Mouse (Mus musculus): ENCODE data around the gene Mamdc4. TPM values are rescaled to one million over a fixed set of nuclear protein-coding genes. Genes with fewer than 3 reads are reported as not detected.
A peak's percentile ranks its signal among the peaks of the same experiment; 100 is the strongest.

The Mamdc4 gene
- total and polyA plus RNA-seq, 3 experiments = 17.6 to 21.6 TPM; not detected in 1

- Histone ChIP-seq H3K79me2 (ENCODE audit: control insufficient read depth, insufficient read depth, low read length, poor library complexity) (peaks cover 30% of the 10 kb centered on the region), H3K36me3 (ENCODE audit: control insufficient read depth in 1 of 2, insufficient read depth in 2 of 2, low read length in 2 of 2) (peaks cover 0 to 7% of the 10 kb centered on the region in 2 experiments; a peak in 2 of 4 replicates), H3K9ac (ENCODE audit: control insufficient read depth, low read depth, low read length, poor library complexity, severe bottlenecking) (peak within 1 kb of the TSS; percentile 93), H3K27ac (ENCODE audit: control insufficient read depth, low read depth, low read length) (peak within 1 kb of the TSS; percentile 59), H3K9me3 (replicated peaks; ENCODE audit: insufficient read depth, low read length) (no peaks in the 10 kb centered on the region), H3K4me3 (ENCODE audit: control insufficient read depth in 1 of 2, insufficient read depth in 1 of 2, low read depth in 2 of 2, low read length in 2 of 2) (peak within 1 kb of the TSS; percentile 82 to 93), H3K4me1 (ENCODE audit: control insufficient read depth in 1 of 2, insufficient read depth in 2 of 2, low read length in 2 of 2) (peaks cover 2 to 7% of the 10 kb centered on the region in 2 experiments; a peak in 3 of 4 replicates), H3K27me3 (ENCODE audit: control insufficient read depth in 1 of 2, insufficient read depth in 2 of 2, low read length in 2 of 2) (no peaks in the 10 kb centered on the region)
- peak; percentile 99 for DNase-seq (ENCODE audit: low read depth, low spot score)
- TF ChIP-seq NRF1 (IDR thresholded peaks at IDR 0.05; ENCODE audit: insufficient read depth, low read depth, low read length, poor library complexity, severe bottlenecking) (peak; percentile 54; the same call in 1 of the 2 replicates), USF2 (IDR thresholded peaks at IDR 0.05; ENCODE audit: borderline replicate concordance in 1 of 2, insufficient read depth in 1 of 2, low read depth in 1 of 2, low read length in 2 of 2) (no peak), MYC (IDR thresholded peaks at IDR 0.05; ENCODE audit: low read depth, low read length) (peak; percentile 50; the same call in 1 of the 2 replicates), MYB (IDR thresholded peaks at IDR 0.05; ENCODE audit: low read depth, low read length) (no peak), SIN3A (IDR thresholded peaks at IDR 0.05; ENCODE audit: low read length) (peak; percentile 81), GATA1 (IDR thresholded peaks at IDR 0.05; ENCODE audit: low read depth, low read length) (no peak), EP300 (IDR thresholded peaks at IDR 0.05; ENCODE audit: low read depth in 1 of 2, low read length in 2 of 2) (0 out of 4 replicates have a peak, but pooled peaks of 1 of the 2 experiments have one; percentile 27), ETS1 (IDR thresholded peaks at IDR 0.05; ENCODE audit: low read depth, low read length) (no peak), BHLHE40 (IDR thresholded peaks at IDR 0.05; ENCODE audit: borderline replicate concordance, low read depth, low read length) (0 out of 2 replicates have a peak, but pooled peaks have one; percentile 25), RAD21 (IDR thresholded peaks at IDR 0.05; ENCODE audit: low read depth, low read length) (no peak), MEF2A (IDR thresholded peaks at IDR 0.05; ENCODE audit: extremely low read depth, insufficient replicate concordance, low read depth, low read length, poor library complexity, severe bottlenecking) (no peak), POLR2AphosphoS2 (IDR thresholded peaks at IDR 0.05; ENCODE audit: low read length) (peak; percentile 82), GABPA (IDR thresholded peaks at IDR 0.05; ENCODE audit: low read depth, low read length) (no peak), HCFC1 (IDR thresholded peaks at IDR 0.05; ENCODE audit: low read depth, low read length) (peak; percentile 73), TBP (IDR thresholded peaks at IDR 0.05; ENCODE audit: low read depth, low read length) (peak; percentile 86), POLR2AphosphoS5 (IDR thresholded peaks at IDR 0.05; ENCODE audit: borderline replicate concordance, low read depth, low read length) (no peak), E2F4 (IDR thresholded peaks at IDR 0.05; ENCODE audit: borderline replicate concordance, low read depth, low read length) (no peak), CTCF (IDR thresholded peaks at IDR 0.05 in 2 of 3, conservative IDR thresholded peaks at IDR 0.05 in 1 of 3; ENCODE audit: control insufficient read depth in 1 of 3, insufficient read depth in 1 of 3, low read depth in 2 of 3, low read length in 3 of 3, poor library complexity in 1 of 3, severe bottlenecking in 1 of 3) (no peak), UBTF (IDR thresholded peaks at IDR 0.05; ENCODE audit: borderline replicate concordance, insufficient read depth, low read depth, low read length) (no peak), ELF1 (IDR thresholded peaks at IDR 0.05; ENCODE audit: low read depth, low read length) (peak; percentile 76), TAL1 (IDR thresholded peaks at IDR 0.05; ENCODE audit: low read length) (no peak), KAT2A (conservative IDR thresholded peaks at IDR 0.05; ENCODE audit: low read depth, low read length) (peak; percentile 46), MXI1 (IDR thresholded peaks at IDR 0.05; ENCODE audit: low read depth, low read length) (peak; percentile 59), NELFE (IDR thresholded peaks at IDR 0.05; ENCODE audit: low read depth, low read length) (peak; percentile 81), POLR2A (IDR thresholded peaks at IDR 0.05; ENCODE audit: control insufficient read depth in 1 of 2, insufficient read depth in 1 of 2, low read depth in 1 of 2, low read length in 2 of 2, poor library complexity in 1 of 2) (peak; percentile 64 to 88; a peak in 3 of 4 replicates), CHD2 (IDR thresholded peaks at IDR 0.05; ENCODE audit: low read length) (peak; percentile 91), ZC3H11A (IDR thresholded peaks at IDR 0.05; ENCODE audit: low read depth, low read length) (no peak), RCOR1 (IDR thresholded peaks at IDR 0.05; ENCODE audit: low read depth, low read length) (no peak), JUND (IDR thresholded peaks at IDR 0.05; ENCODE audit: low read depth, low read length) (no peak), CHD1 (IDR thresholded peaks at IDR 0.05; ENCODE audit: low read depth, low read length) (no peak), MAX (IDR thresholded peaks at IDR 0.05; ENCODE audit: low read length) (peak; percentile 45), USF1 (IDR thresholded peaks at IDR 0.05; ENCODE audit: low read depth, low read length) (no peak), TCF12 (IDR thresholded peaks at IDR 0.05; ENCODE audit: low read depth, low read length) (peak; percentile 23), MAZ (IDR thresholded peaks at IDR 0.05; ENCODE audit: low read depth, low read length) (no peak), MAFK (IDR thresholded peaks at IDR 0.05; ENCODE audit: borderline replicate concordance, low read depth, low read length) (no peak), ZNF384 (IDR thresholded peaks at IDR 0.05; ENCODE audit: low read depth, low read length) (peak; percentile 29; the same call in 1 of the 2 replicates)
Measured at GRCm38 (mm10) chr2:25546811-25547491, 27.7 kb downstream of the Mamdc4 start, which contains the start of gene Traf2. TSS of gene Traf2 (minus strand) at chr2:25546940.
